Mouse (Mus musculus): Measurements from ENCODE around the gene Rtn2. TPM values are rescaled to one million over a fixed set of nuclear protein-coding genes. Genes with fewer than 3 reads are reported as not detected.
A peak's percentile ranks its signal among the peaks of the same experiment; 100 is the strongest.

The Rtn2 gene
- polyA plus RNA-seq, 1 experiment from 2014 or later: 128 TPM

DNA sequence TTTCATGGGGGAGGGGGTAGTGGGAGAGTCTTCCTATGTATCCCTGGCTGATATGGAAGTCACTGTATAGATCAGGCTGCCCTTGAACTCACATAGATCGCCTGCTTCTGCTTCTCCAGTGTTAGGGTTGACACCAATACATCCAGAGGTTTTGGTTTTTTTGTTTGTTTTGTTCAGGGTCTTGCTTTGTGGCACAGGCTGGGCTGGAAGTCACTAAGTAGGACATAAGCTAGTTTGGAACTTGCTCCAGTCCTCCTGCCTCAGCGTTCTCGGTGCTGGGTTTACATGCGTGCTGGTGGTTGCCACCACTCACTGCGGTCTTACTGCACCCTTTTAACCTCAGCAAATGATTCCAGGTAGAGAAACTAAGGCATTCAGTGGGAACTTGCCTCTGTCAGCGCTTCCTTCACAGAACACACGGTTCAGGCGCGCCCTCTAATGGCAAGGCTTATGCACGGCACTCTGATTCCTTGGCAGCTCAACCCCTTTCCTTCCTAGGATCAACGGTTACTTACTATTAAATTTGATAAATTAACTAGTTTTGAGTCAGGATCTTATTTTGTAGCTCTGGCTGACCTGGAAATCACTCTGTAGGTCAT is 60.9 kb downstream of the Rtn2 start:
- H3K36me3 ChIP-seq (ENCODE audit: control insufficient read depth, insufficient read depth): no peaks in the 10 kb centered on the region
- H3K27ac ChIP-seq (ENCODE audit: low read length): no peak overlapping the region
- H3K4me3 ChIP-seq (replicated peaks; ENCODE audit: low read length): no peak overlapping the region
- H3K4me2 ChIP-seq (ENCODE audit: low read length): no peak overlapping the region
- H3K27me3 ChIP-seq (replicated peaks; ENCODE audit: control insufficient read depth, insufficient read depth, low read length): no peaks in the 10 kb centered on the region; the same call in 1 of the 2 replicates
- no peak overlapping the region for H3K9ac ChIP-seq (replicated peaks; ENCODE audit: low read depth, low read length)
- H3K9me3 ChIP-seq (ENCODE audit: control insufficient read depth, low read length): no peaks in the 10 kb centered on the region
- ATAC-seq: no peak
- H3K4me1 ChIP-seq (replicated peaks; ENCODE audit: control insufficient read depth, insufficient read depth, low read length): peaks cover 29% of the 10 kb centered on the region
- 2% methylated on average over 11 of the region's 11 CpGs for WGBS

DNA sequence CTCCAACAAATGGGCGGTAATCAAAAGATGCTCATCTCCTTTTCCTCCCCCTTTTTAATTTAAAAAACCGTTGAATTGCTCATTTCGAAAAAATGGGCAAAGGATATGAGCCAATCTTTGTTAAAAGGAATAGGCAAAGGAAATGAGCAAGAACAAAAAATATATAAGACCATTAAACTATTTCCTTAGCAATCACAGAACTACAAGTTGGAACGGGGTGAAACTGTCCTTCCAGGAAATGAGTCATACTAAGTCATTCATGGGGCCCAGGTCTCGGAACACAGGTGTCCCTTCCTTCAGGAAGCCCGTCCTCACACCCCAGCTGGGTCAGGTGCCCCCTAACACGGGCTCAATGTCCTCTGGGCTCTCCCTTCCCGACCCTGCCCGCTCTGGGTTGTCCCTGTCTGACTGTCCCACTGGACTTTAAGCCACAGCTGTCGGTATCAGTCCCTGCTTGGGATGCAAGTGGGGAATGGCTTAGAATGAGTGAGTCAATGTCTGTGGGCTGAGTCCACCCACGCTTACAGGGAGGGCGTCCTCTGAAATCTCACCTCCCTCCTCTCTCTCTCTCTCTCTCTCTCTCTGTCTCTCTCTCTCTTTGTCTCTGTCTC is 61.9 kb downstream of the Rtn2 start, which contains the start of gene Ercc1:
Ercc1 (plus strand) TSS at position 542 of the 611 bp plus-strand sequence.
- ATAC-seq: no peak; the same call in 1 of the 2 replicates
- H3K27me3 ChIP-seq (replicated peaks; ENCODE audit: control insufficient read depth, insufficient read depth, low read length): no peaks in the 10 kb centered on the region; the same call in 1 of the 2 replicates
- peaks cover 29% of the 10 kb centered on the region for H3K4me1 ChIP-seq (replicated peaks; ENCODE audit: control insufficient read depth, insufficient read depth, low read length)
- H3K9ac ChIP-seq (replicated peaks; ENCODE audit: low read depth, low read length): peak within 1 kb of the TSS; percentile 69
- peak within 1 kb of the TSS; percentile 81 for H3K4me2 ChIP-seq (ENCODE audit: low read length)
- peak within 1 kb of the TSS; percentile 89 for H3K27ac ChIP-seq (ENCODE audit: low read length)
- WGBS: 21% methylated on average over 12 of the region's 12 CpGs
- no peaks in the 10 kb centered on the region for H3K9me3 ChIP-seq (ENCODE audit: control insufficient read depth, low read length)
- H3K4me3 ChIP-seq (replicated peaks; ENCODE audit: low read length): peak within 1 kb of the TSS; percentile 59
- H3K36me3 ChIP-seq (ENCODE audit: control insufficient read depth, insufficient read depth): peaks cover 6% of the 10 kb centered on the region; the same call in 1 of the 2 replicates

DNA sequence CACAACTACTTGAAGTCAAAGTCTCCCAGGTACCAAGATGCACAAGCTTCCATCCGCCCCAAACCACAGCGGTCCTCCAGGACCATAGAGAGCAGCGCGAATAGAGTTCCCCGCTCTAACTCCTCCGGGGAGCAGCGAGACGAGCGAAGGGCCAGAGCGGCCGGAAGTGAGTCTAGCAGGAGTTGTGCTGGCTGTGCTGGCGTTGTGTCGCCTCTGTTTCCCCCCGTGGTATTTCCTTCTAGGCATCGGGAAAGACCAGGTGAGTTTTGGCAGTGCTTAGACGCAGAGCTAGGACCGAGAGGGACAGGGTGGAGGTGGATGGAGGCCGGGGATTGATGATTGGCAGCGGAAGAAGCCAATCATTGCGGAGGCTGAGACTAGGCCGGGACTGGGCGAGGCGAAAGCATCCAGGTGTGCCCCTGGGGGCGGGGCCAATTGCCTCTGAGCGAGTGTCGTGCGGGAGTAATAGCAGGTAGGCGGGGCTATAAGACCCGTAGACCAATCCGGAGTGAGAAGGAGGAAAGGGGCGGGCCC is 62.6 kb downstream of the Rtn2 start:
- ATAC-seq: peak; percentile 94
- Histone ChIP-seq H3K36me3 (ENCODE audit: control insufficient read depth, insufficient read depth) (peaks cover 6% of the 10 kb centered on the region; the same call in 1 of the 2 replicates), H3K4me3 (replicated peaks; ENCODE audit: low read length) (peak overlapping the region; percentile 59), H3K9me3 (ENCODE audit: control insufficient read depth, low read length) (no peaks in the 10 kb centered on the region), H3K27ac (ENCODE audit: low read length) (peak overlapping the region; percentile 89), H3K27me3 (replicated peaks; ENCODE audit: control insufficient read depth, insufficient read depth, low read length) (no peaks in the 10 kb centered on the region; the same call in 1 of the 2 replicates), H3K9ac (replicated peaks; ENCODE audit: low read depth, low read length) (peak overlapping the region; percentile 69), H3K4me2 (ENCODE audit: low read length) (peak overlapping the region; percentile 81), H3K4me1 (replicated peaks; ENCODE audit: control insufficient read depth, insufficient read depth, low read length) (peaks cover 29% of the 10 kb centered on the region)
- under 1% methylated on average over 31 of the region's 31 CpGs for WGBS

Other genes starting within 250 kb of the Rtn2 start
- 0.09 TPM in 1 of 2 replicates, not detected in the other for gene Rsph6a, start 227.9 kb upstream of the Rtn2 start, polyA plus RNA-seq (2015; fragmentation: Nextera tagmentation; extraction: Ambion mirVana)
- 28.1 and 29.7 TPM in 2 replicates for gene Dmwd, start 206.4 kb upstream of the Rtn2 start, polyA plus RNA-seq (2015; fragmentation: Nextera tagmentation; extraction: Ambion mirVana)
- 5.6 and 10.1 TPM in 2 replicates for gene Dmpk, start 198.8 kb upstream of the Rtn2 start, polyA plus RNA-seq (2015; fragmentation: Nextera tagmentation; extraction: Ambion mirVana)
- gene Six5, start 188.0 kb upstream of the Rtn2 start, polyA plus RNA-seq (2015; fragmentation: Nextera tagmentation; extraction: Ambion mirVana): 1.7 and 2.1 TPM in 2 replicates
- 3.9 and 4.9 TPM in 2 replicates for gene Gm4969, start 164.3 kb upstream of the Rtn2 start, polyA plus RNA-seq (2015; fragmentation: Nextera tagmentation; extraction: Ambion mirVana)
- 25.4 and 28.3 TPM in 2 replicates for gene Fbxo46, start 162.8 kb upstream of the Rtn2 start, polyA plus RNA-seq (2015; fragmentation: Nextera tagmentation; extraction: Ambion mirVana)
- 17.1 and 22.4 TPM in 2 replicates for gene Qpctl, start 133.3 kb upstream of the Rtn2 start, polyA plus RNA-seq (2015; fragmentation: Nextera tagmentation; extraction: Ambion mirVana)
- gene Snrpd2, start 132.9 kb upstream of the Rtn2 start, polyA plus RNA-seq (2015; fragmentation: Nextera tagmentation; extraction: Ambion mirVana): 116 and 118 TPM in 2 replicates
- gene Gipr, start 116.5 kb upstream of the Rtn2 start, polyA plus RNA-seq (2015; fragmentation: Nextera tagmentation; extraction: Ambion mirVana): 21.8 and 32.1 TPM in 2 replicates
- 8.3 and 14.4 TPM in 2 replicates for gene Eml2, start 106.2 kb upstream of the Rtn2 start, polyA plus RNA-seq (2015; fragmentation: Nextera tagmentation; extraction: Ambion mirVana)
- gene Gpr4, start 70.1 kb upstream of the Rtn2 start, polyA plus RNA-seq (2015; fragmentation: Nextera tagmentation; extraction: Ambion mirVana): 2.5 and 2.7 TPM in 2 replicates
- 43.5 and 43.8 TPM in 2 replicates for gene Opa3, start 54.3 kb upstream of the Rtn2 start, polyA plus RNA-seq (2015; fragmentation: Nextera tagmentation; extraction: Ambion mirVana)
- 38.0 and 40.3 TPM in 2 replicates for gene Vasp, start 10.8 kb upstream of the Rtn2 start, polyA plus RNA-seq (2015; fragmentation: Nextera tagmentation; extraction: Ambion mirVana)
- gene Ppm1n, start 2.6 kb upstream of the Rtn2 start, polyA plus RNA-seq (2015; fragmentation: Nextera tagmentation; extraction: Ambion mirVana): 0.39 and 0.61 TPM in 2 replicates
- gene Fosb, start 27.4 kb downstream of the Rtn2 start, polyA plus RNA-seq (2015; fragmentation: Nextera tagmentation; extraction: Ambion mirVana): 0.05 and 0.10 TPM in 2 replicates
- gene Ercc1, start 62.2 kb downstream of the Rtn2 start, polyA plus RNA-seq (2015; fragmentation: Nextera tagmentation; extraction: Ambion mirVana): 79.3 and 85.9 TPM in 2 replicates
- 23.1 and 26.4 TPM in 2 replicates for gene Cd3eap, start 76.9 kb downstream of the Rtn2 start, polyA plus RNA-seq (2015; fragmentation: Nextera tagmentation; extraction: Ambion mirVana)
- gene Ppp1r13l, start 77.1 kb downstream of the Rtn2 start, polyA plus RNA-seq (2015; fragmentation: Nextera tagmentation; extraction: Ambion mirVana): 3.0 and 3.6 TPM in 2 replicates
- gene Ercc2, start 99.4 kb downstream of the Rtn2 start, polyA plus RNA-seq (2015; fragmentation: Nextera tagmentation; extraction: Ambion mirVana): 25.3 and 28.5 TPM in 2 replicates
- 2.2 and 2.5 TPM in 2 replicates for gene Klc3, start 121.5 kb downstream of the Rtn2 start, polyA plus RNA-seq (2015; fragmentation: Nextera tagmentation; extraction: Ambion mirVana)
- 0.22 and 0.66 TPM in 2 replicates for gene Ckm, start 122.2 kb downstream of the Rtn2 start, polyA plus RNA-seq (2015; fragmentation: Nextera tagmentation; extraction: Ambion mirVana)
- gene Mark4, start 176.2 kb downstream of the Rtn2 start, polyA plus RNA-seq (2015; fragmentation: Nextera tagmentation; extraction: Ambion mirVana): 13.8 and 17.5 TPM in 2 replicates
- 0.11 and 0.19 TPM in 2 replicates for gene Exoc3l2, start 180.7 kb downstream of the Rtn2 start, polyA plus RNA-seq (2015; fragmentation: Nextera tagmentation; extraction: Ambion mirVana)
- gene Bloc1s3, start 225.7 kb downstream of the Rtn2 start, polyA plus RNA-seq (2015; fragmentation: Nextera tagmentation; extraction: Ambion mirVana): 3.7 and 4.9 TPM in 2 replicates
- gene Trappc6a, start 225.8 kb downstream of the Rtn2 start, polyA plus RNA-seq (2015; fragmentation: Nextera tagmentation; extraction: Ambion mirVana): 29.4 and 31.2 TPM in 2 replicates
- gene Nkpd1, start 235.2 kb downstream of the Rtn2 start, polyA plus RNA-seq (2015; fragmentation: Nextera tagmentation; extraction: Ambion mirVana): 0.81 and 0.90 TPM in 2 replicates